ENCODE assay signal across 14 mouse cellular contexts in the genomic region with DNA sequence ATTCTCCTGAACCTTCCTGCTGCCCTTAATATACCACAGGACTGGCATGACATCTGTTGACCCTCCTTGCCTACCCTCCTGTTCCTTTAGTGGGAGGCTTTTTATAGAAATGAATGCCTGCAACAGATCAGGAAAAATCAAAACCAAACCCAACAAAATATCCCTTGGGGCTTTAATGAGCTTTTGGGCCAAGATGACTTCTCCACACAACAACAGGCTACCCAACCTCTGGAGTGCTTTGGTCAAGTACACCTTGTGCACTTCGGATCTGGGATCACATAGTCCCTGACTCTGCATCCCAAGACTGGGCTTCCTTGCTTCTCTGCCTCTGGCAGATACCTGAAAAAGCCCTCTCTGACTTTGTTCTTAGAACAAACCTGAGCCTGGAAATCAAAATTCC.
"Had no signal": no experiment of that assay in that cellular context is flagged by ENCODE, and none has a peak within 500 bp of the region (broad histone marks: within the 10 kb centered on the region; RNA-seq: fewer than 3 reads in every experiment).

No protein-coding gene starts in this region.

- H3K4me3 ChIP-seq: midbrain, embryonic 10.5 days; midbrain, embryonic 12.5 days; midbrain, embryonic 15.5 days; neural tube, embryonic 12.5 days; stomach, embryonic 15.5 days had no signal

- DNase-seq: lung, adult 18-20 months; lung, embryonic 14.5 days; lung, postnatal 10 days; lung, postnatal 4 days; right cerebral cortex, postnatal 14 days; thymus, adult 2 months; thymus, postnatal 25 days; thymus, postnatal 4 days had no signal

- H3K9ac ChIP-seq: lung, embryonic 14.5 days; midbrain, embryonic 12.5 days; midbrain, embryonic 15.5 days; neural tube, embryonic 12.5 days; stomach, embryonic 15.5 days had no signal

- H3K27me3 ChIP-seq: midbrain, embryonic 12.5 days; midbrain, embryonic 15.5 days; neural tube, embryonic 12.5 days; stomach, embryonic 15.5 days had no signal

- H3K9me3 ChIP-seq: midbrain, embryonic 10.5 days; midbrain, embryonic 12.5 days; midbrain, embryonic 15.5 days; neural tube, embryonic 12.5 days; stomach, embryonic 15.5 days had no signal

- H3K27ac ChIP-seq: midbrain, embryonic 10.5 days; midbrain, embryonic 12.5 days; midbrain, embryonic 15.5 days; neural tube, embryonic 12.5 days; stomach, embryonic 15.5 days; stomach, postnatal 0 days had no signal
